Mouse (Mus musculus) C2C12 (cell line): ENCODE data around the gene Prkar2b. TPM values are rescaled to one million over a fixed set of nuclear protein-coding genes. Genes with fewer than 3 reads are reported as not detected.

Experiments used
- H3K27me3 ChIP-seq: one replicate; pipeline ENCODE4 v1.6.1; 2011; ENCODE audit not compliant: control insufficient read depth, insufficient read depth, insufficient read length
- H3K36me3 ChIP-seq: one replicate; pipeline ENCODE4 v1.6.1; 2011; ENCODE audit not compliant: control insufficient read depth, insufficient read depth
- H3K4me3 ChIP-seq: one replicate; pipeline ENCODE4 v1.5.1; 2011; ENCODE audit warnings: mild to moderate bottlenecking, control low read depth; ENCODE audit not compliant: poor library complexity, insufficient read depth, severe bottlenecking
- H3K79me2 ChIP-seq: one replicate; pipeline ENCODE4 v1.6.1; 2011; ENCODE audit not compliant: control insufficient read depth, insufficient read depth
- H3K79me3 ChIP-seq: one replicate; pipeline ENCODE4 v1.6.1; 2011; ENCODE audit warnings: low read depth, control low read depth
- H3ac ChIP-seq: one replicate; pipeline ENCODE3; 2011; ENCODE audit warnings: low read depth; ENCODE audit not compliant: control insufficient read depth, insufficient read length
- CEBPB ChIP-seq: IDR thresholded peaks from one replicate; pipeline ENCODE4 v1.6.1; 2011; ENCODE audit warnings: low read depth, mild to moderate bottlenecking, control low read depth, moderate library complexity
- CTCF ChIP-seq: IDR thresholded peaks from one replicate; pipeline ENCODE4 v1.5.1; 2011; ENCODE audit not compliant: control insufficient read depth, insufficient read depth, insufficient read length
- FOSL1 ChIP-seq: IDR thresholded peaks from one replicate; pipeline ENCODE4 v1.8.0; 2011; ENCODE audit warnings: mild to moderate bottlenecking, low read length; ENCODE audit not compliant: poor library complexity, insufficient read depth, severe bottlenecking
- MAX ChIP-seq: IDR thresholded peaks from one replicate; pipeline ENCODE4 v1.6.1; 2011; ENCODE audit warnings: mild to moderate bottlenecking, control low read depth
- MYOD1 ChIP-seq: IDR thresholded peaks from one replicate; pipeline ENCODE4 v1.6.1; 2011; ENCODE audit warnings: low read depth; ENCODE audit not compliant: control insufficient read depth, insufficient read length
- MYOG ChIP-seq: IDR thresholded peaks from one replicate; pipeline ENCODE4 v1.6.1; 2011; ENCODE audit not compliant: control insufficient read depth, insufficient read length; ENCODE audit errors: extremely low read depth
- USF1 ChIP-seq: IDR thresholded peaks from one replicate; pipeline ENCODE4 v1.6.1; 2011; ENCODE audit warnings: low read depth, mild to moderate bottlenecking, control low read depth, moderate library complexity
- long read RNA-seq, 2 experiments: library from polyadenylated mRNA; unstranded; transcript quantifications; one replicate each; pipeline ENCODE4 v2.0.0; 2019 to 2020
- polyA plus RNA-seq: library from polyadenylated mRNA; unstranded; fragments of >200 nt; fragmentation: generic; extraction: Trizol; gene quantifications from one replicate; pipeline ENCODE4 v1.2.1, GENCODE M21; 2012; ENCODE audit warnings: missing spikeins

The Prkar2b gene
- polyA plus RNA-seq = 33.1 TPM
- long read RNA-seq, experiment 1, transcript Prkar2b-202 (11 exons, 3,378 nt) = major isoform, 38 of 58 reads
- long read RNA-seq, experiment 1, transcript Prkar2b-201 (12 exons, 1,657 nt) = minor isoform, 6 of 58 reads
- long read RNA-seq, experiment 1, partial matches to known transcripts = 5 of 58 reads
- long read RNA-seq, experiment 1, other reads (novel, unspliced or antisense) = 9 of 58 reads
- long read RNA-seq, experiment 2, transcript Prkar2b-201 (12 exons, 1,657 nt) = minor isoform, 21 of 223 reads
- long read RNA-seq, experiment 2, transcript Prkar2b-202 (11 exons, 3,378 nt) = major isoform, 165 of 223 reads
- long read RNA-seq, experiment 2, partial matches to known transcripts = 9 of 223 reads
- long read RNA-seq, experiment 2, other reads (novel, unspliced or antisense) = 28 of 223 reads

- Histone ChIP-seq H3K79me3 (peaks cover 25% of the 10 kb centered on the region), H3K4me3 (peak within 1 kb of the TSS; percentile 65), H3K79me2 (peaks cover 46% of the 10 kb centered on the region), H3K36me3 (no peaks in the 10 kb centered on the region), H3ac (peak within 1 kb of the TSS; percentile 82), H3K27me3 (no peaks in the 10 kb centered on the region)
- TF ChIP-seq MAX (no peak), MYOG (no peak), CEBPB (no peak), USF1 (peak; percentile 83)
Observed at GRCm38 (mm10) chr12:32061090-32061930, at the start of gene Prkar2b. Gene Prkar2b, minus strand, starts transcription at chr12:32061296.

GRCm38 (mm10) chr12:32109201-32109600 is 48.1 kb upstream of the Prkar2b start:
- H3K36me3 ChIP-seq = no peaks in the 10 kb centered on the region
- H3K79me3 ChIP-seq = no peaks in the 10 kb centered on the region
- no peak overlapping the region for H3K4me3 ChIP-seq
- TF ChIP-seq CTCF = no peak
- TF ChIP-seq CEBPB = peak; percentile 31
- no peak for TF ChIP-seq MYOG
- TF ChIP-seq USF1 = no peak
- TF ChIP-seq MYOD1 = peak; percentile 66
- TF ChIP-seq MAX = no peak
- TF ChIP-seq FOSL1 = no peak
- no peak overlapping the region for H3ac ChIP-seq
- H3K79me2 ChIP-seq = no peaks in the 10 kb centered on the region
- no peaks in the 10 kb centered on the region for H3K27me3 ChIP-seq

- Histone ChIP-seq H3ac (no peak overlapping the region), H3K79me2 (no peaks in the 10 kb centered on the region), H3K36me3 (no peaks in the 10 kb centered on the region), H3K27me3 (no peaks in the 10 kb centered on the region), H3K4me3 (no peak overlapping the region), H3K79me3 (no peaks in the 10 kb centered on the region)
- TF ChIP-seq CTCF (no peak), MYOG (no peak), FOSL1 (no peak), MYOD1 (no peak), CEBPB (no peak)
Observed at GRCm38 (mm10) chr12:32104955-32105521, 43.9 kb upstream of the Prkar2b start.

GRCm38 (mm10) chr12:32104451-32104862 is 43.4 kb upstream of the Prkar2b start:
- Histone ChIP-seq H3K36me3 (no peaks in the 10 kb centered on the region), H3K4me3 (no peak overlapping the region), H3K27me3 (no peaks in the 10 kb centered on the region), H3ac (no peak overlapping the region), H3K79me2 (no peaks in the 10 kb centered on the region), H3K79me3 (no peaks in the 10 kb centered on the region)
- TF ChIP-seq USF1 (no peak), MYOG (no peak), MAX (no peak), MYOD1 (no peak), FOSL1 (no peak), CEBPB (no peak)

GRCm38 (mm10) chr12:32101306-32101705 is 40.2 kb upstream of the Prkar2b start:
- H3K79me3 ChIP-seq = no peaks in the 10 kb centered on the region
- no peak overlapping the region for H3K4me3 ChIP-seq
- TF ChIP-seq MYOD1 = no peak
- TF ChIP-seq CEBPB = no peak
- no peak for TF ChIP-seq MAX
- TF ChIP-seq MYOG = no peak
- H3K36me3 ChIP-seq = no peaks in the 10 kb centered on the region
- H3K79me2 ChIP-seq = no peaks in the 10 kb centered on the region
- no peak overlapping the region for H3ac ChIP-seq
- no peaks in the 10 kb centered on the region for H3K27me3 ChIP-seq
